Mouse (Mus musculus) neutrophil, adult 5-6 weeks (primary cell): ENCODE measurements around the gene Dpf2. TPM values are rescaled to one million over a fixed set of nuclear protein-coding genes. Genes with fewer than 3 reads are reported as not detected.

Experiments used
- ATAC-seq: fragments of 151-379, 151-347 bp; 2 replicates; pipeline ENCODE4 v1.8.0; 2017; ENCODE audit warnings: mild to moderate bottlenecking, moderate TSS enrichment; ENCODE audit not compliant: insufficient number of reproducible peaks, poor library complexity, low FRiP score, severe bottlenecking; ENCODE audit errors: extremely low read depth
- total RNA-seq: library from RNA; stranded (forward); fragments of 200-1000 nt; gene quantifications from 2 replicates; pipeline ENCODE4 v1.2.3, GENCODE M21; 2017

Gene Dpf2
- total RNA-seq, 1 experiment from 2014 or later: 80.0 TPM

- peak; percentile 24 for ATAC-seq
These were observed 66.1 kb downstream of the Dpf2 start for GRCm38 (mm10) chr19:5846557-5847305.

Other genes with a start within 250 kb of the Dpf2 start
- gene Sipa1, start 249.3 kb downstream of the Dpf2 start, total RNA-seq: 199 and 249 TPM in 2 replicates
- gene Map3k11, start 224.3 kb downstream of the Dpf2 start, total RNA-seq: 64.1 and 65.3 TPM in 2 replicates
- gene Pcnx3, start 224.1 kb downstream of the Dpf2 start, total RNA-seq: 58.3 and 60.2 TPM in 2 replicates
- 1.7 and 2.3 TPM in 2 replicates for gene Kcnk7, start 208.6 kb downstream of the Dpf2 start, total RNA-seq
- 88.8 and 91.8 TPM in 2 replicates for gene Ehbp1l1, start 186.7 kb downstream of the Dpf2 start, total RNA-seq
- gene Fam89b, start 183.4 kb downstream of the Dpf2 start, total RNA-seq: 21.1 and 24.4 TPM in 2 replicates
- 0.35 TPM in 1 of 2 replicates, not detected in the other for gene Ltbp3, start 172.1 kb downstream of the Dpf2 start, total RNA-seq
- gene Scyl1, start 141.6 kb downstream of the Dpf2 start, total RNA-seq: 35.9 and 44.0 TPM in 2 replicates
- gene Frmd8, start 37.7 kb downstream of the Dpf2 start, total RNA-seq: 32.9 and 38.6 TPM in 2 replicates
- 56.6 and 64.7 TPM in 2 replicates for gene Slc25a45, start 35.2 kb downstream of the Dpf2 start, total RNA-seq
- 1.4 and 1.5 TPM in 2 replicates for gene Tigd3, start 18.9 kb downstream of the Dpf2 start, total RNA-seq
- gene Cdc42ep2, start 11.8 kb upstream of the Dpf2 start, total RNA-seq: 3.8 and 4.8 TPM in 2 replicates
- 32.8 and 36.8 TPM in 2 replicates for gene Pola2, start 51.2 kb upstream of the Dpf2 start, total RNA-seq
- 0.47 and 1.1 TPM in 2 replicates for gene Slc22a20, start 73.1 kb upstream of the Dpf2 start, total RNA-seq
- 142 and 147 TPM in 2 replicates for gene Capn1, start 102.9 kb upstream of the Dpf2 start, total RNA-seq
- gene Syvn1, start 133.6 kb upstream of the Dpf2 start, total RNA-seq: 42.1 and 45.3 TPM in 2 replicates
- gene Mrpl49, start 144.8 kb upstream of the Dpf2 start, total RNA-seq: 28.7 and 29.2 TPM in 2 replicates
- 2,994 and 3,021 TPM in 2 replicates for gene Fau, start 144.8 kb upstream of the Dpf2 start, total RNA-seq
- 18.4 and 20.3 TPM in 2 replicates for gene Znhit2, start 148.2 kb upstream of the Dpf2 start, total RNA-seq
- 5.6 and 8.1 TPM in 2 replicates for gene Tm7sf2, start 155.4 kb upstream of the Dpf2 start, total RNA-seq
- 67.0 and 73.7 TPM in 2 replicates for gene Vps51, start 164.2 kb upstream of the Dpf2 start, total RNA-seq
- 1.5 TPM in 1 of 2 replicates, not detected in the other for gene Tmem262, start 167.0 kb upstream of the Dpf2 start, total RNA-seq
- gene Gm28374, start 169.2 kb upstream of the Dpf2 start, total RNA-seq: 0.74 TPM in 1 of 2 replicates, not detected in the other
- 51.9 and 52.8 TPM in 2 replicates for gene Zfpl1, start 171.9 kb upstream of the Dpf2 start, total RNA-seq
- gene Cdca5, start 172.0 kb upstream of the Dpf2 start, total RNA-seq: 0.35 TPM in 1 of 2 replicates, not detected in the other
- gene AC131692.1, start 181.4 kb upstream of the Dpf2 start, total RNA-seq: not detected in 2 replicates
- gene Naaladl1, start 192.8 kb upstream of the Dpf2 start, total RNA-seq: not detected in 2 replicates
- 2.2 and 3.1 TPM in 2 replicates for gene Sac3d1, start 205.6 kb upstream of the Dpf2 start, total RNA-seq
- gene Snx15, start 215.3 kb upstream of the Dpf2 start, total RNA-seq: 9.1 and 9.8 TPM in 2 replicates
- 1.2 TPM in 1 of 2 replicates, not detected in the other for gene Batf2, start 228.0 kb upstream of the Dpf2 start, total RNA-seq
- 14.0 and 15.2 TPM in 2 replicates for gene Arl2, start 228.5 kb upstream of the Dpf2 start, total RNA-seq